Mouse (Mus musculus) heart, embryonic 13.5 days (tissue): ENCODE data around the gene Olfr374. TPM values are rescaled to one million over a fixed set of nuclear protein-coding genes. Genes with fewer than 3 reads are reported as not detected.
"Not testable (repeated sequence)": the region's sequence is repeated elsewhere in the genome, so short reads cannot be mapped to it uniquely, and the experiment has no call there.

Experiments used
- ATAC-seq: fragments of 200-750 bp; cut with Nextera tagmentation; 2 replicates; pipeline ENCODE4 v1.8.0; 2017; ENCODE audit warnings: moderate TSS enrichment; ENCODE audit not compliant: insufficient number of reproducible peaks, low FRiP score, low TSS enrichment; ENCODE audit errors: extremely low read depth
- H3K27ac ChIP-seq: fragments of 300-500 bp; sonication (generic); replicated peaks from 2 replicates; pipeline ENCODE4 v1.5.1; 2015; ENCODE audit warnings: moderate library complexity, mild to moderate bottlenecking, inconsistent platforms
- H3K27me3 ChIP-seq: fragments of 300-500 bp; sonication (generic); replicated peaks from 2 replicates; pipeline ENCODE4 v1.6.1; 2015; ENCODE audit warnings: mild to moderate bottlenecking, inconsistent platforms
- H3K36me3 ChIP-seq: fragments of 300-500 bp; sonication (generic); 2 replicates; pipeline ENCODE4 v1.6.1; 2015; ENCODE audit warnings: mild to moderate bottlenecking, inconsistent platforms
- H3K4me1 ChIP-seq: fragments of 300-500 bp; sonication (generic); 2 replicates; pipeline ENCODE4 v1.6.1; 2015; ENCODE audit warnings: inconsistent platforms
- H3K4me2 ChIP-seq: fragments of 300-500 bp; sonication (generic); 2 replicates; pipeline ENCODE4 v1.6.1; 2015; ENCODE audit warnings: inconsistent platforms, mild to moderate bottlenecking, moderate library complexity
- H3K4me3 ChIP-seq: fragments of 300-500 bp; sonication (generic); 2 replicates; pipeline ENCODE4 v1.5.1; 2015; ENCODE audit warnings: moderate library complexity, mild to moderate bottlenecking, inconsistent platforms
- H3K9ac ChIP-seq: fragments of 300-500 bp; sonication (generic); 2 replicates; pipeline ENCODE4 v1.6.1; 2015; ENCODE audit warnings: inconsistent platforms, mild to moderate bottlenecking, moderate library complexity
- H3K9me3 ChIP-seq: fragments of 300-500 bp; sonication (generic); 2 replicates; pipeline ENCODE4 v1.6.1; 2016; ENCODE audit warnings: inconsistent platforms
- WGBS: fragments of 180-500 bp; shearing (Covaris S2); methylation state at CpG from one replicate; pipeline ENCODE4 v1.1.7; 2015; ENCODE audit warnings: mixed read lengths; 5-methylcytosine and 5-hydroxymethylcytosine counted together
- polyA plus RNA-seq: library from polyadenylated mRNA; unstranded; fragments of >200 nt; fragmentation: Nextera tagmentation; extraction: Ambion mirVana; gene quantifications from 2 replicates; pipeline ENCODE4 v1.2.1, GENCODE M21; 2015

Gene Olfr374
- polyA plus RNA-seq, 1 experiment from 2014 or later: 0.04 TPM

GRCm38 (mm10) chr8:72118616-72119015 lies 11.8 kb downstream of the Olfr374 start:
- H3K4me2 ChIP-seq: no peak overlapping the region
- no peak for ATAC-seq
- no peaks in the 10 kb centered on the region for H3K27me3 ChIP-seq
- no peak overlapping the region for H3K27ac ChIP-seq
- H3K36me3 ChIP-seq: no peaks in the 10 kb centered on the region
- no peaks in the 10 kb centered on the region for H3K4me1 ChIP-seq
- 43% methylated on average over 4 of the region's 4 CpGs for whole genome bisulfite sequencing
- no peak overlapping the region for H3K4me3 ChIP-seq
- no peak overlapping the region for H3K9ac ChIP-seq
- H3K9me3 ChIP-seq: no peaks in the 10 kb centered on the region

- H3K4me2 ChIP-seq, H3K27ac ChIP-seq, H3K4me1 ChIP-seq, H3K4me3 ChIP-seq, ATAC-seq, H3K36me3 ChIP-seq, H3K9ac ChIP-seq, H3K27me3 ChIP-seq, H3K9me3 ChIP-seq: not testable (repeated sequence)
- WGBS: 59% methylated on average over 3 of the region's 3 CpGs
These were observed 14.6 kb downstream of the Olfr374 start for GRCm38 (mm10) chr8:72121486-72121885.

- no peak overlapping the region for H3K4me3 ChIP-seq
- WGBS: 77% methylated on average over 1 of the region's 1 CpGs
- H3K36me3 ChIP-seq: no peaks in the 10 kb centered on the region
- H3K9me3 ChIP-seq: 0 out of 2 replicates have a peak, but pooled peaks cover 3% of the 10 kb centered on the region
- no peak for ATAC-seq
- no peak overlapping the region for H3K27ac ChIP-seq
- no peak overlapping the region for H3K4me2 ChIP-seq
- H3K27me3 ChIP-seq: no peaks in the 10 kb centered on the region
- no peak overlapping the region for H3K9ac ChIP-seq
- H3K4me1 ChIP-seq: no peaks in the 10 kb centered on the region
These were observed 15.2 kb downstream of the Olfr374 start for GRCm38 (mm10) chr8:72121997-72122396.

GRCm38 (mm10) chr8:72127834-72128233 lies 21.0 kb downstream of the Olfr374 start:
- no peak overlapping the region for H3K27ac ChIP-seq

GRCm38 (mm10) chr8:72131251-72131650 lies 24.4 kb downstream of the Olfr374 start:
- Histone ChIP-seq H3K36me3 (no peaks in the 10 kb centered on the region), H3K4me2 (no peak overlapping the region), H3K9ac (no peak overlapping the region), H3K4me3 (no peak overlapping the region), H3K27ac (peak overlapping the region; percentile 62), H3K4me1 (peaks cover 31% of the 10 kb centered on the region), H3K9me3 (no peaks in the 10 kb centered on the region), H3K27me3 (no peaks in the 10 kb centered on the region)
- 67% methylated on average over 2 of the region's 2 CpGs for WGBS
- ATAC-seq: no peak

More at GRCm38 (mm10) chr8:72127834-72128233, 21.0 kb downstream of the Olfr374 start:
- WGBS: 69% methylated on average over 1 of the region's 1 CpGs
- Histone ChIP-seq H3K4me2 (no peak overlapping the region), H3K9ac (no peak overlapping the region), H3K9me3 (0 out of 2 replicates have a peak, but pooled peaks cover 3% of the 10 kb centered on the region), H3K4me3 (no peak overlapping the region), H3K27me3 (no peaks in the 10 kb centered on the region), H3K36me3 (no peaks in the 10 kb centered on the region), H3K4me1 (peaks cover 11% of the 10 kb centered on the region)
- ATAC-seq: no peak

GRCm38 (mm10) chr8:72131901-72132300 lies 25.1 kb downstream of the Olfr374 start:
- peaks cover 33% of the 10 kb centered on the region for H3K4me1 ChIP-seq
- H3K4me2 ChIP-seq: no peak overlapping the region
- WGBS: 76% methylated on average over 2 of the region's 2 CpGs
- no peak for ATAC-seq
- H3K27me3 ChIP-seq: no peaks in the 10 kb centered on the region
- H3K27ac ChIP-seq: peak overlapping the region; percentile 62
- no peak overlapping the region for H3K9ac ChIP-seq
- H3K36me3 ChIP-seq: no peaks in the 10 kb centered on the region
- no peak overlapping the region for H3K4me3 ChIP-seq
- H3K9me3 ChIP-seq: no peaks in the 10 kb centered on the region

- Histone ChIP-seq H3K27me3 (no peaks in the 10 kb centered on the region), H3K4me1 (peaks cover 38% of the 10 kb centered on the region), H3K36me3 (no peaks in the 10 kb centered on the region), H3K4me3 (no peak overlapping the region), H3K9me3 (no peaks in the 10 kb centered on the region), H3K4me2 (no peak overlapping the region), H3K9ac (no peak overlapping the region), H3K27ac (peak overlapping the region; percentile 100; the same call in 1 of the 2 replicates)
- WGBS: 95% methylated on average over 1 of the region's 1 CpGs
- no peak for ATAC-seq
These were observed 25.6 kb downstream of the Olfr374 start for GRCm38 (mm10) chr8:72132417-72132816.

GRCm38 (mm10) chr8:72132891-72133290 lies 26.1 kb downstream of the Olfr374 start:
- no peak for ATAC-seq
- Histone ChIP-seq H3K27ac (peak overlapping the region; percentile 100), H3K27me3 (no peaks in the 10 kb centered on the region), H3K36me3 (no peaks in the 10 kb centered on the region), H3K4me3 (no peak overlapping the region), H3K9ac (0 out of 2 replicates have a peak overlapping the region, but pooled peaks have one; percentile 24), H3K4me2 (no peak overlapping the region), H3K9me3 (no peaks in the 10 kb centered on the region), H3K4me1 (peaks cover 43% of the 10 kb centered on the region)
- WGBS: 44% methylated on average over 1 of the region's 1 CpGs

GRCm38 (mm10) chr8:72133507-72133906 lies 26.7 kb downstream of the Olfr374 start:
- Histone ChIP-seq H3K4me2 (no peak overlapping the region), H3K36me3 (peaks cover 6% of the 10 kb centered on the region)
- WGBS: 13% methylated on average over 1 of the region's 1 CpGs

GRCm38 (mm10) chr8:72134756-72135445 lies 28.1 kb downstream of the Olfr374 start, which contains the start of gene Tpm4:
Gene Tpm4 (plus strand): TSS chr8:72134975.
- 1% methylated on average over 37 of the region's 49 CpGs for WGBS

More at GRCm38 (mm10) chr8:72133507-72133906, 26.7 kb downstream of the Olfr374 start:
- no peaks in the 10 kb centered on the region for H3K27me3 ChIP-seq
- H3K4me3 ChIP-seq: no peak overlapping the region
- H3K9ac ChIP-seq: 0 out of 2 replicates have a peak overlapping the region, but pooled peaks have one; percentile 52
- ATAC-seq: no peak
- H3K9me3 ChIP-seq: no peaks in the 10 kb centered on the region
- H3K27ac ChIP-seq: peak overlapping the region; percentile 100
- H3K4me1 ChIP-seq: peaks cover 49% of the 10 kb centered on the region

GRCm38 (mm10) chr8:72135446-72136301 lies 28.8 kb downstream of the Olfr374 start:
- H3K4me3 ChIP-seq: peak overlapping the region; percentile 94
- no peaks in the 10 kb centered on the region for H3K27me3 ChIP-seq
- WGBS: under 1% methylated on average over 56 of the region's 62 CpGs
- H3K4me1 ChIP-seq: peaks cover 59% of the 10 kb centered on the region
- peak; percentile 55 for ATAC-seq
- H3K27ac ChIP-seq: peak overlapping the region; percentile 100
- no peaks in the 10 kb centered on the region for H3K9me3 ChIP-seq
- H3K36me3 ChIP-seq: peaks cover 27% of the 10 kb centered on the region
- H3K4me2 ChIP-seq: peak overlapping the region; percentile 89
- H3K9ac ChIP-seq: peak overlapping the region; percentile 99

More at GRCm38 (mm10) chr8:72134756-72135445, 28.1 kb downstream of the Olfr374 start, which contains the start of gene Tpm4:
- Histone ChIP-seq H3K4me1 (peaks cover 54% of the 10 kb centered on the region), H3K4me3 (peak within 1 kb of the TSS; percentile 94), H3K9ac (peak within 1 kb of the TSS; percentile 99), H3K27ac (peak within 1 kb of the TSS; percentile 100), H3K36me3 (peaks cover 20% of the 10 kb centered on the region), H3K4me2 (peak within 1 kb of the TSS; percentile 89), H3K27me3 (no peaks in the 10 kb centered on the region), H3K9me3 (no peaks in the 10 kb centered on the region)
- ATAC-seq: peak; percentile 68
